In the genomic region with DNA sequence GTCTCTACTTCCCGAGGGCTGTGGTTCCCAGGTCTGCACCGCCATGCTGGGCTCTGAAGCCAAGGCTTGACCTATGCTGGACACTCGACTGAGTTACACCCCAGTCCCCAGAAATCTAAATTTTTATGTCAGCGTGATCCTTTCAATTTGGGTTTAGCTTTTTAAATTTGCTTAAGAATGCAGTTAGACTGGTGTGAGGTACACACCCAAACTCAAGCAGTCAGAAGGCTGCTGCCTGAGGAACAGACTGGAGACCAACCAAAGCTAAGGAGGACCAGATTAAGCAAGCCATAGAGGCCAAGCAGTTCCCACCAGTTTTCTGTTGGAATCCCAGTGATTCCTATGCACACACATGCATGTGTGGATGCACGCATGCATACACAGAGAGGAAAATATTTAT, we compare ENCODE assay signal across 4 mouse cellular contexts.
A peak's percentile ranks its signal among the peaks of the same experiment; 100 is the strongest.
DNase-seq lines count a peak whose midpoint lies in the region.

No protein-coding gene starts in this region.

- peak; percentile 77 for DNase-seq in ES-CJ7 (ENCODE audit: low read depth, low spot score)
- DNase-seq in R1 (ENCODE audit: low read depth, low spot score), result peak; percentile 76
- peak; percentile 62 for DNase-seq in ZHBTc4 (ENCODE audit: low read depth, low spot score)
- DNase-seq in heart, adult 11 months, result peak; percentile 35

Comparison
In these comparisons a context has a peak if more than half of its experiments do, and no peak if none do; other contexts are left out.
1. Peak in every context shown above with its lines: DNase-seq.